Mouse (Mus musculus): ENCODE data around the gene Tmem233. TPM values are rescaled to one million over a fixed set of nuclear protein-coding genes. Genes with fewer than 3 reads are reported as not detected.

The Tmem233 gene
- polyA plus RNA-seq, 1 experiment from 2014 or later = not detected

DNA sequence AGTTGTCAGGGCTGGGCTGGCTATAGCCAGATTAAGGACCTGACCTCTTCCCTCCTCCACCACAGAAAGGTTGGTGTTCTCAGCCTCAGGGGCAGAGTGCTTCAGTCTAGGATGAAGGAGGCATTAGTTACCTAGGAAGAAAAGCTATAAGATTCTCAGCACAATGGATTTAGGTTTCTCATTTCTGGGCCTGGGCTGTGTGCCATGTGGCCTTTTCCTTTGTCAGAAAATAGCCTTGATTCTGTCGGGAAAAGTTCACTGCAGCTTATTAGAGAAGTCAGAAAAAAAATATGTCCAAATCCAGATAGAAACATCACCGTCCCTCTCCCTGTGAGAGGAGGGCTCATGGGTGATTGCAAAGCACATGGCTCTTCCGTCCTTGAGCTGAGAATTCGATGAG lies 33.2 kb downstream of the Tmem233 start:
- no peaks in the 10 kb centered on the region for H3K27me3 ChIP-seq (replicated peaks; ENCODE audit: low read depth, poor library complexity, severe bottlenecking)
- H3K27ac ChIP-seq (replicated peaks) = no peak overlapping the region
- WGBS = 85% methylated on average over 4 of the region's 4 CpGs
- DNase-seq (ENCODE audit: low spot score) = no peak
- no peaks in the 10 kb centered on the region for H3K4me1 ChIP-seq
- no peak overlapping the region for H3K4me3 ChIP-seq
- no peaks in the 10 kb centered on the region for H3K9me3 ChIP-seq
- H3K36me3 ChIP-seq (replicated peaks) = no peaks in the 10 kb centered on the region

DNA sequence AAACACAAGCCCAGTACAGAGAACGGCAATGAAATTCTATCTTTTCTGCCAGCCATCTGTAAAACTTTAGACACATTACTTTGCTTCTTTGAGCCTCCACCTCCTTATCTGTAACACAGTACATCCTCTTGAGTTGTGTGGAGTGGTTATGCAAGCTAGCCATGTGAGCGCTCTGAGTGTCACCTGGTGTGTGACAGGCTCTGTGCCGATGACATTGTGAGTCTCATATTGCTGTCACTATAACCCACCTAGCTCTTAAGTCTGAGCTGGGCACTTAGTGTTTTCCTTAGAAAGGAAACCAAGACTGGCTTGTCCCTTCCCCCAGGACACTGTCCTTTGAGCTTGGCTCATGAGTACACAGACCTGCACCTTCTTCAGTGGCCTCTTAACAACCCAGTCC lies 34.7 kb downstream of the Tmem233 start:
- H3K27ac ChIP-seq (replicated peaks) = no peak overlapping the region
- no peaks in the 10 kb centered on the region for H3K36me3 ChIP-seq (replicated peaks)
- WGBS = 90% methylated on average over 3 of the region's 3 CpGs
- H3K27me3 ChIP-seq (replicated peaks; ENCODE audit: low read depth, poor library complexity, severe bottlenecking) = no peaks in the 10 kb centered on the region
- no peaks in the 10 kb centered on the region for H3K4me1 ChIP-seq
- no peaks in the 10 kb centered on the region for H3K9me3 ChIP-seq
- no peak for DNase-seq (ENCODE audit: low spot score)
- no peak overlapping the region for H3K4me3 ChIP-seq

DNA sequence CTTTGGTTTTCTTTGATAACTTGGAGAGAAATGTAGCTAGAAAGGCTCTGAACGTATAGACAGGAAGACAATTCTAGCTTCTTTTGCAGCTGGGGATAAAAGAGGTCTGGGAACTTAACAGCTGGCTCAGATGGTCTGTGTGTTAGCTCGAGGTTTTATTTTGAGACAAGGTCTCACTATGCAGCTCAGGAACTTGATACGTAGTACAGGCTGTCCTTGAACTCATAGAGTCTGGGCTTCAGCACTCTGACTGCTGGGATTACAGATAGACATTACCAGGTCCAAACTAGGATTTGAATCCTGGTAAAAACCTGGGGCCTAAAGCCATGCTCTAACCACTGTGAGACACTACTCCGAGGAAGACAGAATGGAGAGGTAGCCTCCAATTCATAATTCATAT lies 36.8 kb downstream of the Tmem233 start:
- H3K4me3 ChIP-seq = no peak overlapping the region
- H3K4me1 ChIP-seq = no peaks in the 10 kb centered on the region
- no peak overlapping the region for H3K27ac ChIP-seq (replicated peaks)
- no peaks in the 10 kb centered on the region for H3K9me3 ChIP-seq
- 81% methylated on average over 4 of the region's 4 CpGs for WGBS
- no peak for DNase-seq (ENCODE audit: low spot score)
- no peaks in the 10 kb centered on the region for H3K27me3 ChIP-seq (replicated peaks; ENCODE audit: low read depth, poor library complexity, severe bottlenecking)
- H3K36me3 ChIP-seq (replicated peaks) = no peaks in the 10 kb centered on the region

GRCm38 (mm10) chr5:116045581-116045980 lies 37.5 kb downstream of the Tmem233 start:
- WGBS = 87% methylated on average over 8 of the region's 8 CpGs
- no peak overlapping the region for H3K4me3 ChIP-seq
- H3K27me3 ChIP-seq (replicated peaks; ENCODE audit: low read depth, poor library complexity, severe bottlenecking) = 0 out of 2 replicates have a peak, but pooled peaks cover 3% of the 10 kb centered on the region
- H3K4me1 ChIP-seq = no peaks in the 10 kb centered on the region
- H3K36me3 ChIP-seq (replicated peaks) = no peaks in the 10 kb centered on the region
- no peak for DNase-seq (ENCODE audit: low spot score)
- no peaks in the 10 kb centered on the region for H3K9me3 ChIP-seq
- H3K27ac ChIP-seq (replicated peaks) = no peak overlapping the region

- DNase-seq (ENCODE audit: low spot score) = no peak
- peaks cover 9% of the 10 kb centered on the region for H3K4me1 ChIP-seq
- H3K36me3 ChIP-seq (replicated peaks) = no peaks in the 10 kb centered on the region
- no peak overlapping the region for H3K4me3 ChIP-seq
- WGBS = 75% methylated on average over 7 of the region's 7 CpGs
- no peaks in the 10 kb centered on the region for H3K9me3 ChIP-seq
- H3K27ac ChIP-seq (replicated peaks) = no peak overlapping the region
- peaks cover 11% of the 10 kb centered on the region; the same call in 1 of the 2 replicates for H3K27me3 ChIP-seq (replicated peaks; ENCODE audit: low read depth, poor library complexity, severe bottlenecking)
Observed at GRCm38 (mm10) chr5:116042241-116042640, 40.8 kb downstream of the Tmem233 start.

GRCm38 (mm10) chr5:116039706-116040105 lies 43.3 kb downstream of the Tmem233 start:
- Histone ChIP-seq H3K4me1 (peaks cover 17% of the 10 kb centered on the region), H3K9me3 (no peaks in the 10 kb centered on the region), H3K27ac (replicated peaks) (no peak overlapping the region), H3K27me3 (replicated peaks; ENCODE audit: low read depth, poor library complexity, severe bottlenecking) (peaks cover 25% of the 10 kb centered on the region; the same call in 1 of the 2 replicates), H3K36me3 (replicated peaks) (no peaks in the 10 kb centered on the region), H3K4me3 (peak overlapping the region; percentile 11; the same call in 1 of the 2 replicates)
- DNase-seq (ENCODE audit: low spot score) = no peak
- WGBS = 29% methylated on average over 11 of the region's 11 CpGs

- Histone ChIP-seq H3K9me3 (no peaks in the 10 kb centered on the region), H3K27me3 (replicated peaks; ENCODE audit: low read depth, poor library complexity, severe bottlenecking) (peaks cover 25% of the 10 kb centered on the region; the same call in 1 of the 2 replicates), H3K4me1 (peaks cover 17% of the 10 kb centered on the region), H3K36me3 (replicated peaks) (no peaks in the 10 kb centered on the region), H3K4me3 (no peak overlapping the region), H3K27ac (replicated peaks) (no peak overlapping the region)
- no peak for DNase-seq (ENCODE audit: low spot score)
- WGBS = 60% methylated on average over 12 of the region's 12 CpGs
Observed at GRCm38 (mm10) chr5:116037731-116038130, 45.3 kb downstream of the Tmem233 start.

DNA sequence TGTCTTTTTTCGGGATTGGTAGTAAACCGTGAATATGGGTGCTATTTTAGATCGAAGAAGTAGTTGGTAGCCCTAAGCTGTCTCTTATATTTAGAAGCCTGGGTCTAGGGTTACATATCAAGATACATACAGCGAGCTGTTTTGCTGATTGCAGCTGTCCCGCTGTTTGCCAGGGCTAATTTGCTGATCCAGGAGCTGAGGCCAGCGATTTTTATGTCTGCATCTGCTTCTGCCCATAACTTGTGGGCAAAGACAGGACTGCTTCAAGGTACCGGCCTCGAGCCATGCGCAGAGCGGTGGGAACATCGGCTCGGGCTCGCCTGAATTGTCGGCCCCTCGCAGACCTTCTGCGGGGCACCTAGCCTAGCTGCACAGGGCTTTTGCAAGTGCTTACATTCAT lies 46.6 kb downstream of the Tmem233 start:
- Histone ChIP-seq H3K4me1 (peaks cover 17% of the 10 kb centered on the region), H3K27me3 (replicated peaks; ENCODE audit: low read depth, poor library complexity, severe bottlenecking) (peaks cover 25% of the 10 kb centered on the region; the same call in 1 of the 2 replicates), H3K4me3 (no peak overlapping the region), H3K9me3 (no peaks in the 10 kb centered on the region), H3K27ac (replicated peaks) (no peak overlapping the region), H3K36me3 (replicated peaks) (no peaks in the 10 kb centered on the region)
- WGBS = 59% methylated on average over 16 of the region's 16 CpGs
- DNase-seq (ENCODE audit: low spot score) = no peak

- Histone ChIP-seq H3K27me3 (replicated peaks; ENCODE audit: low read depth, poor library complexity, severe bottlenecking) (peaks cover 15% of the 10 kb centered on the region), H3K36me3 (replicated peaks) (no peaks in the 10 kb centered on the region), H3K9me3 (no peaks in the 10 kb centered on the region), H3K27ac (replicated peaks) (no peak overlapping the region), H3K4me3 (peak overlapping the region; percentile 37), H3K4me1 (peaks cover 14% of the 10 kb centered on the region)
- WGBS = 4% methylated on average over 14 of the region's 14 CpGs
- peak; percentile 80 for DNase-seq (ENCODE audit: low spot score)
Observed at GRCm38 (mm10) chr5:116031190-116031577, 51.9 kb downstream of the Tmem233 start.

- peak overlapping the region; percentile 37 for H3K4me3 ChIP-seq
- no peak for DNase-seq (ENCODE audit: low spot score)
- H3K36me3 ChIP-seq (replicated peaks) = no peaks in the 10 kb centered on the region
- 6% methylated on average over 19 of the region's 19 CpGs for WGBS
- H3K27ac ChIP-seq (replicated peaks) = no peak overlapping the region
- peaks cover 14% of the 10 kb centered on the region for H3K4me1 ChIP-seq
- no peaks in the 10 kb centered on the region for H3K9me3 ChIP-seq
- H3K27me3 ChIP-seq (replicated peaks; ENCODE audit: low read depth, poor library complexity, severe bottlenecking) = peaks cover 11% of the 10 kb centered on the region
Observed at GRCm38 (mm10) chr5:116030566-116031189, 52.4 kb downstream of the Tmem233 start.

DNA sequence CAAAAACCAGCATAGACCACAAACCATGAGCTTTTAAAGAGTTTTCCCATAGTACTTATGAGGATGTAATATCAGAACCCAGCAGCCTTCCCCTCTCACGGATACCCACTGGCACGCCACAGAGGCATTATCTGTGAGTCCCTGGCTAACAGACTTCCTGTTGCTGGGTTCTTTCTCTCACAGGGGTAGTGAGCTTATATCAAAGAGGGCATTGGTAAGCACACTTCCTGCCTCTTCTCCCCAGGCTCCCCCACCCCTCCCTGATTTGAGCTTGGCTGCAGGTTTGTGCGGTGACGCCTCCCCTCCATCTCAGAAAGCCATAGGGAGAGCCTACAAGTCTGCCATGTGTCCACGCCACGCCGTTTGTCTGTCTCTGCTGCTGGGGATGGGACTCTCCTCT lies 54.0 kb downstream of the Tmem233 start:
- no peaks in the 10 kb centered on the region for H3K36me3 ChIP-seq (replicated peaks)
- peaks cover 17% of the 10 kb centered on the region for H3K4me1 ChIP-seq
- DNase-seq (ENCODE audit: low spot score) = no peak
- H3K27ac ChIP-seq (replicated peaks) = no peak overlapping the region
- H3K27me3 ChIP-seq (replicated peaks; ENCODE audit: low read depth, poor library complexity, severe bottlenecking) = peaks cover 11% of the 10 kb centered on the region
- no peaks in the 10 kb centered on the region for H3K9me3 ChIP-seq
- 70% methylated on average over 7 of the region's 7 CpGs for WGBS
- H3K4me3 ChIP-seq = no peak overlapping the region

DNA sequence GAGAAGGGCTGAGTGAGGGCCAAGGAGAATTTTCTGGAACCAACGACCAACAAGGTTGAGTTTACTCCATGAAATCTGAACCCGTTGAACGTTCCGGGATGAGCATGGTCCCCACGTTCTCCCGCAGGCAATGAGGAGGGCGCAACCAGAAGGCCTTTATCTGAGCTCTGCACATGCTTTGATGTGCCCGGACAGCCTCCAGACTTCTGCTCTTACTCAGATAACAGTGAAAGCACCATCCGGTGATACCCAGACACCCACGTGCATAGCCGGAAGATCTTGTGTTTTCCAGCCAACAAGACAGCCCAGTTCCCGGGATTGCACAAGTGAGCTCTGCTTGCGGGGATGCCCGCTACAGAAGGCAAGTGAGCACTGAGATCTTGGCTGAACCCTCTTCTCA lies 56.5 kb downstream of the Tmem233 start:
- no peak overlapping the region for H3K27ac ChIP-seq (replicated peaks)
- H3K9me3 ChIP-seq = no peaks in the 10 kb centered on the region
- 92% methylated on average over 14 of the region's 14 CpGs for WGBS
- no peak overlapping the region for H3K4me3 ChIP-seq
- peaks cover 10% of the 10 kb centered on the region for H3K36me3 ChIP-seq (replicated peaks)
- no peak for DNase-seq (ENCODE audit: low spot score)
- peaks cover 37% of the 10 kb centered on the region for H3K4me1 ChIP-seq
- peaks cover 11% of the 10 kb centered on the region for H3K27me3 ChIP-seq (replicated peaks; ENCODE audit: low read depth, poor library complexity, severe bottlenecking)

DNA sequence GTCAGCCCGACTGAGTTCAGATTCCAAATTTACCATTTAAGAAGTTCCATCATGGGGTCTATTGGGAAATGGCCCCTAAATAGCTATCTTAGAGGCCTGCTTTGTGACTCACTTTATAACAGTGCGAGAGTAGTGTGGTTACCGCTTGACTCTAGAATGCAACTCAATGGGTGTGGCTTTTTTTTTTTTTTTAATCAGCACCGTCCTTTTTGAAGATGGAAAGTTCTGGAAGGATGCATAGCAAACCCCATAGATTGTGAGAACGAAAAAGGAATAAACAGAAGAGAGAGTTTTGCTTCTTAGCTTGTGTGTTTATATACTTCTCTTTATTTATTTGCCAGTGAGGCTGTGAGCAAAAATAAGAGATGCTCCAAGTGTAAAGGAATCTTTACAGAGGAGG lies 56.9 kb downstream of the Tmem233 start:
- 93% methylated on average over 5 of the region's 5 CpGs for WGBS
- no peak overlapping the region for H3K4me3 ChIP-seq
- peaks cover 14% of the 10 kb centered on the region for H3K36me3 ChIP-seq (replicated peaks)
- peaks cover 37% of the 10 kb centered on the region for H3K4me1 ChIP-seq
- H3K27me3 ChIP-seq (replicated peaks; ENCODE audit: low read depth, poor library complexity, severe bottlenecking) = peaks cover 11% of the 10 kb centered on the region
- no peak overlapping the region for H3K27ac ChIP-seq (replicated peaks)
- H3K9me3 ChIP-seq = no peaks in the 10 kb centered on the region
- DNase-seq (ENCODE audit: low spot score) = no peak
